Mouse (Mus musculus) c-Kit-positive CD71-negative TER-119-negative erythroid progenitor cells, embryonic 14.5 days (primary cell): ENCODE data around the gene Cactin.

Experiments used
- DNase-seq: peaks from one replicate; pipeline ENCODE4 v3.0.0-alpha.2; 2013; ENCODE audit warnings: low read depth

Cactin gene

DNA sequence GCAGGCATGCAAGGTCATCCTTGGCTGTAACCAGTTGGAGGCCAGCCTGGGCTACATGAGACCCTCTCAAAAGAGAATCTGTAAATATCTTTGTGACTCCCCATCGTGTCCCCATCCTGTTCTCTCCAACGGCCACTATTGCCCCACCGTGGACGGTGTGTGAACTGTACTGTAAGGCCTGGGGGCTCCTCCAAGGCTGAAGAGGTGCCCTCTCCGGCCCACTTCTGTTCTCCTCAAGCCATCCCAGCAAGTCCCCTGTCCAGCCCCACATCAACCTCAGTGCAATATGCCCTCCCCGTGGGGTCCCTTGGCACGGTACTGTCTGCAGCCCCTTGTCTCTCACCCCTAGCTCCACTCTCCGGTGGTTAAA lies 1.6 kb upstream of the Cactin start:
- no peak for DNase-seq

DNA sequence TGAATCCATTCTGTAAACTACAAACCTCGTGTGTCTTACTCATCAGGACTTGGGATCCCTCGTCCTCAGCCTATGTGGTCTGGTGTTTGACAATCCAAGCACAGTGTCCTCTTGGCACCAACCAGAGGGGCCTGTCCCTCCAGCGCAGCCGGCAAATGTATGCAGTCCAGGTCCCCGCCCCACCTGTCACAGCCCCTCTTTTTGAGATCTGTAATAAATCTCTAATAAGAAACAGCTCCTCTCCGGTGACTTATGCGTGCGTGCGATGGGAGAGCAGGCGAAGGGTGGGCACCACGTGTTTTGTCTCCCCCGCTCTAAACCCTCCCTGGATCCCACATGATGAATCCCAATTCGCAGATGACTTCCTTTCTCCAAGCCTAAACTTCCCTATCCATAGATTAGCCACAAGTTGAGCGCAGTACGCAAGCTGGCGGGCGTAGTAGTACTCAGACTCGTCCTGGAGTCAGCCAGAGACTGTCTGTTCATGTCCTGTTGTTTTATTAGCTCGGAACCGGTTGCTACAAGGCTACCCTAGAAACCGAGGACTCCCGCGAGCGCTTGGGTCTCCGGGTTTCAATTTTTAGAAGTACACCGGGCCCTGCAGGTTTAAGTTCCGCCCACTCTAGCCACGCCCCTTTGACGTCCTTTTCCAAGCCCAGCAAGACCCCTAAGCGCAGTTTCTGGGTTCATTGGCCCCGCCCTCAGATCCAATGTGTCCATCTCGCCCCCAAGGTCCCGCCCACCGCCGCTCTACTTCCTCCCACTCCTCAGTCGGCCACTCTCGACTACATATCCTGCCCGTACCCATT lies 958 bp upstream of the Cactin start:
- peak; percentile 100 for DNase-seq

DNA sequence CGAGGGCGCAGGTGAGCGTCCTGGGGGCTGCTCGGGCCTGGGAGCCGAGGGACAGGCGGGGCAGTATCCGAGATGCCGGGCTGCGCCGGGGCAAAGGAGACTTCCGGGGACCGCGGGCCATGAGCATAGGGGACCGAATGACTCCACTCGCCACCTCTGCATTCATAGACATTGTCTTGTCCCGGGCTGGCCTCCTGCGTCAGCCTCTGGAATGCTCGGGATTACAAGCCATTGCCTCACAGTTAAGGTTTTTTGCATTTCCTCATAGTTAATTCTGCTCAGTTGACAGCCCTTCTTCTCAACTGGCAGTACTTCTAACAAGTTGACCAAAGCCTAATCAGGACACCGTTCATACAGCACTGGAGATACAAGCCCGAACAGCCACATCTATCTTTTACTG lies 533 bp downstream of the Cactin start:
- no peak for DNase-seq

DNA sequence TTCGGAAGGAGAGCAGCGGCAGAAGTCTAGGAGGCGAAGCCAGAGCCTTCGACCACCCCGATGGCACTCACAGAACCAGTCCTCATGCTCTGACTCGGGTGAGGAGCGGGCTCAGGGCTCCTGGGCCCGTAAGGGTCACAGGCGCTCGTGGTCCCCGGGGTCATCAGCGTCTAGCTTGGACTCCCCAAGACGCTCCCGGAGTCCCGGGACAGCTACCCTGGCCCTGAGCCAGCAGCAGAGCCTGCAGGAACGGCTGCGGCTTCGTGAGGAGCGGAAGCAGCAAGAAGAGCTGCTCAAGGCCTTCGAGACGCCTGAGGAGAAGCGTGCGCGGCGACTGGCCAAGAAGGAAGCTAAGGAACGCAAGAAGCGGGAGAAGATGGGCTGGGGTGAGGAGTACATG lies 1.5 kb downstream of the Cactin start:
- no peak for DNase-seq

DNA sequence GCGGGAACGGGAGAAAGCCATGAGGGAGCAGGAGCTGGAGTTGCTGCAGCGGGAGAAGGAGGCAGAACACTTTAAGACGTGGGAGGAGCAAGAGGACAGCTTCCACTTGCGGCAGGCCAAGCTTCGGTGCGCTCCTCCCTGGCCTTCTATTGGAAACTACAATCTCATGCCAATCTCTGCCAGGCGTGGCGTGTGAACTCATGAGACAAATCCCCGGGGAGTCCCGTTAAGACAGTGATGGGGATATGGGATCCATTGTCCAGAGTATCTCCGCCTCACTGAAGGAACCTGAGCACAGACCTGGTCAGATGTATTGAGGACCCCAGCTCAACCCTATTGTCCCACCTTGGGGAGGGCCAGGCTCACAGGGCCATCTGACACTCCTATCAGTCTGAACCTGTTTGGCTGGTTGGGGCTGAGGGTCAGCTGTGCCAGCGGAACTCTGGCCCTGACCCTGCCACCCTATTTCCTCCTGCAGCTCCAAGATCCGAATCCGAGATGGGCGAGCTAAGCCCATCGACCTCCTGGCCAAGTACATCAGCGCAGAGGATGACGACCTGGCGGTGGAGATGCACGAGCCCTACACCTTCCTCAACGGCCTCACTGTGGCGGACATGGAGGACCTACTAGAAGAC lies 2.4 kb downstream of the Cactin start:
- DNase-seq: no peak

DNA sequence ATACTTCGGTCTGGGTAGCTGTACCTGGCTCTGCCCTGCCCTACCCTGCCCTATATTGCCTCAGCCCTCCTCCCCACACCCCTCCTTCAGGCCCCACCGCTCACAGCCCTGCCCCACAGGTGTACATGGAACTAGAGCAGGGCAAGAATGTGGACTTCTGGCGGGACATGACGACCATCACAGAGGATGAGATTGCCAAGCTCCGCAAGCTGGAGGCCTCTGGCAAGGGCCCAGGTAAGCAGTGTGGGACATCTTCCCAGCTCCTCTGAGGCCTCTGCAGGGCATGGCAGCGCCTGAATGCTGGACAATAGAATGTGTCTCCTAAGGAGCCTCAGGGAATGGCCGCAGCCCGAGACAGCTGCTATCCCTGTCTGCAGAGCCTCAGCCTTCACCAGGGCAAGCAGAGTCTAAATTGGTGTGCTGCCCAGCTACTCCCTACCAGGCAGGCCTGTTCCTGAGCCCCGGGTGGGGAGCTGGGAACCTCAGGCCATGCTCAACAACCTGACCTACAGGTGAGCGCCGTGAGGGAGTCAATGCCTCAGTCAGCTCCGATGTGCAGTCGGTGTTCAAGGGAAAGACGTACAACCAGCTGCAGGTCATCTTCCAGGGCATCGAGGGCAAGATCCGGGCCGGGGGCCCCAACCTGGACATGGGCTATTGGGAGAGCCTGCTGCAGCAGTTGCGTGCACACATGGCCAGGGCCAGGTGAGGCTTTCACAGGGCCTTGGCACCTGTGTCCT lies 3.1 kb downstream of the Cactin start:
- no peak for DNase-seq

DNA sequence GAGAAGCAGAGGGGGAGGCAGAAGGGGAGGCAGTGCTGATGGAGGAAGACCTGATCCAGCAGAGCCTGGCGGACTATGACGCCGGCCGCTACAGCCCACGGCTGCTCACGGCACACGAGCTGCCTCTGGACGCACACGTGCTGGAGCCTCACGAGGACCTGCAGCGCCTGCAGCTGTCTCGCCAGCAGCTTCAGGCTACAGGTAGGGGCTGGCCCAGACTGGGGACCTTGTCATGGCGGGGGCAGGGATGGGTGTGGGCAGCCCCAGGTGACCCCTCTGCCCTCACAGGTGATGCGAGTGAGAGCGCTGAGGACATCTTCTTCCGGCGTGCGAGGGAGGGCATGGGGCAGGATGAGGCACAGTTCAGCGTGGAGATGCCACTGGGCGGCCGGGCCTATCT lies 4.3 kb downstream of the Cactin start:
- DNase-seq: no peak

DNA sequence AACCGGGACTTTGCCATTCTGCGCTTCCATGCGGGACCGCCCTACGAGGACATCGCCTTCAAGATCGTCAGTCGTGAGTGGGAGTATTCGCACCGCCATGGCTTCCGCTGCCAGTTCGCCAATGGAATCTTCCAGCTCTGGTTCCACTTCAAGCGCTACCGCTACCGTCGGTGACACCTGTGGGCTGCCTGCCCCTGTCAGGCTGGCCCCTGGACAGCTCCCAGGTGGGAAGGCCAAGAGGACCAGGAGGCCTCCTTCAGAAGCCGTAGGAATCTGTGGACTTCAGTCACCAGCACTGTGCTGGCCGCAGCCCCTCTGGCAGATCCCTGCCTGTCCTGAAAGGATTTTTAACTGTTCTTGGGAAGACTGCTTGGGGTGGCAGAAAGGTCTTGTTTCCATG lies 4.9 kb downstream of the Cactin start:
- no peak for DNase-seq

DNA sequence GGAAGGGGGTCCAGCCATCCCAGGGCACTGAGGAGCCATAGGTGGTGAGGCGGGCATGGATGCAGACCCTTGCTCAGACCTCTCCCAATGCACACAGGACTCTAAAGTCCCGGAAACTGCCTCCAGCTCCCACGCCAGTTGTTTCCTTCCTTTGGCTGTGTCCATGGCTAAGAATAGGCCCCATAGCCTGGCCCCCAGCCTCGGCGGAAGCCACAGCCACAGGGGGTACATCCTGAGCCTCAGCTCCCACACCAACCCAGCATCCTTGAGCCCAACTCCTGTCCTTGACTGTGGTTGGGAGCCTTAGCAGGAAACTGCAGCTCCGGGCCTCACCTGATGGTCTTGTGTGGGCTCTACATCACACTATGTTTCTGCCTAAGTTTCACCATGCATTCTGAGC lies 6.0 kb downstream of the Cactin start:
- no peak for DNase-seq

DNA sequence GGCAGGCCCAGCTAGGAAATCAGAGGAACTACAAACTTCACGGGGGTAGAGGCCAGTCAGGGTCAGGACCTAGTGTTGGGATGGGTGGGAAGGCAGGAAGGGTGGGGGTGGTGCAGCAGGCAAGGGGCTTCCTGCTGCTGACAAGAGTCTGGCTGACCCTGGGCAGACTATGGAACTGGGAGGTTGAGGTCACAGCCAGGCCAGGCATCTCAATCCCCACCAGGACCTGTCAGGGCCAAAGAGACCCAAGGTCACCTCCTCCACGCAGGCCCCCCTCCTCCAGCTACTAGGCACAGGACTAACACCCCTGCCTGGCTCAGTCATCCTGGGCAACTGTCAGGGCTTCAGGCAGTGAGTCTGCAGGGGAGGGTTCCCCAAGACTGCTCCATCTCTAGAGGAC lies 7.1 kb downstream of the Cactin start:
- no peak for DNase-seq

DNA sequence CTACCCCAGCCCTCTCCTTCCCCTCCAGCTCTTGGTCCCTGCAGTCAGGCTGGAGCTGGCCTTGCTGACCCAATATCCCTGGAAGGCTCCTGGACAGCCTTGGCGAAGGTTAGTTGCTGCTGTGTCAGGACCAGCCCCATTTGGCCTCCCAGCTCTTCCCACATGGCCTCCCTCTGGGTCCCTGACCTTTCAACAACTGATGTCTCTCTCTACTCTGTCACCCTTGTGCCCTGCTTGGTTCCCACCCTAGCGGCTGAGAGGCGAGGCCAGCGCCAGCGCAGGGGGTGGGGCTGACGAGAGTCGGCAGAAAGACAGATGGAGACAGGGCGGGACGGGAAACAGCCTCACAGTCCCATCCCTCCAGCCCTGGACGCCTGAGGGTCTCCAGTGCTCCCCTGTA lies 7.5 kb downstream of the Cactin start, which contains the start of gene Tbxa2r:
Tbxa2r (plus strand) TSS at position 346 of the 400 bp plus-strand sequence.
- no peak for DNase-seq

DNA sequence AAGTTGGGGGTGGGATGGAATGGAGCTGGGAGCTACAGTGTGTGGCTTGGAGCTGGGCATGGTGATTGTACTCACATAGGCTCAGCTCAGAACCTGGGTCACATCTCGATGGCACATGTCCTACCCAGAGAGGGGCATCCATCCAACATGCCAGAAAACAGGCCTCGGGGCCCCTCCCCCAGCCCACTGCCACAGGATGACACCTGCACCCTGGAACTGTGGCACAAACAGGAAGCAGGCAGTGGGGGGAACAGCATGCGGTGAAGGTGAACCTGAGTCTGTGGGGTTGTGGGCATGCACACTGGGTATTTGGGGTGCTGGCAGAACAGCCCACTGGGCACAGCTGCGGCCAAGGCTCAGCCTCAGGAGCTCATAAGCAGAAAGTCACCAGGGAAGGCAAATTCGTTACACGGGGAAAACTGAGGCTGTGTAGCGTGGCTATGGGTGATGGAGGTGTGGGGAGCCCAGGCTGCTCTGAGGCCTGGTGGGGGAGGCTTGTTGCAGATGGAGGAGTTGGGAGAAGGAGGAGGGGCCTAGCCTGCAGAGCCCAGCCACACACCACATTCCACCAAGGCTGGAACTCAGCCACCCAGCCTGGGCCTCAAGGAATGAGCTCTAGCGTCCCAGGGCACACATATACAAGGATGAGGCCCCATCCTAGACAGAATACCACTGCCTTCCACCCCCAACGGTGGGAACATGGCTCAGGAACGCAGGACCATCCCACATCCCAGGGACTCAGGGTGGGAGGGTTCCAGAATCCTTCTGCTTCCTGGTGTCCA lies 8.5 kb downstream of the Cactin start:
- no peak for DNase-seq

DNA sequence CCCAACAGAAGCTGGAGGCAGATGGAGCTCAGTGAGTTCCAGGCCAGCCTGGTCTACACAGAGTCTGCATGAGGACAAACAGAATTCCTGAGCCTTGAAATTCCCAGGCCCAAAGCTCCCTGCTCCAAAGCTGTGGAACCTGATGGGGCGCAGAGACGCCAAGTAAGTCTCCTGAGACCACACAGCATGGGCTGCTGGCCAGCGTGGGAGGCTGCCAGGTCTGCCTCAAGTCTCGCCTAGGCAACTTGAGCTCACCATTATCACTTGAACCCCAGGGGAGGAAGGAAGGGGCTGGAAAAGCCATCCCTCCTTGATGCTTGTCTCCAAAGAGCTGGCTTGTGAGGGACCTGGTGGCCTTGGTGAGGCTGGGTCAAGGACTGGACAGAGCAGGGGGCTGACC lies 9.1 kb downstream of the Cactin start:
- no peak for DNase-seq

DNA sequence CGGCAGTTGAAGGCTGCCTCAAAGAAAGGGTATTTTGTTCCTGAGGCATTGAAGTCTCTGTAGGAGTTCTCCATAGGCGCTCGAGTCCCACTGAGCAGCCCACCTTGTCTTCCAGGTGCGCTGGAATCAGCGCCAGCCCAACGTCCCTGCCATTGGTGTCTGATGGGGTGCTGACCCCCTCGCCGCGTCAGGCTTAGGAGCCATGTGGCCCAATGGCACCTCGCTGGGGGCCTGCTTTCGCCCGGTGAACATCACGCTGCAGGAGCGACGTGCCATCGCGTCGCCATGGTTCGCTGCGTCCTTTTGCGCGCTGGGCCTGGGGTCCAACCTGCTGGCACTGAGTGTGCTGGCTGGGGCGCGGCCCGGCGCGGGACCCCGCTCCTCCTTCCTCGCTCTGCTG lies 11.4 kb downstream of the Cactin start:
- no peak for DNase-seq

DNA sequence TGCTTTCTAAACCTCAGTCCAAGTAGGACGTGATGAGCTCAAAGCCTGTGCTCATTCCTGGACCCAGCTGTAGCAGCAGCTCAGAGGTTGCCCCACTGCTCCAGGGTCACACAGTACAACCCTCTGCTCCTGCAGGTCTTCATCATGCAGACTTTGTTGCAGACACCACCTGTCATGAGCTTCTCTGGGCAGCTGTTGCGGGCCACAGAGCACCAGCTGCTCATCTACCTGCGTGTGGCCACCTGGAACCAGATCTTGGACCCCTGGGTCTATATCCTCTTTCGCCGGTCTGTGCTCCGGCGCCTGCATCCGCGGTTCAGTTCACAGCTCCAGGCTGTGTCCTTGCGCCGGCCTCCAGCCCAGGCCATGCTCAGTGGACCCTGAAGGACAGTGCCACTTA lies 13.4 kb downstream of the Cactin start:
- no peak for DNase-seq

DNA sequence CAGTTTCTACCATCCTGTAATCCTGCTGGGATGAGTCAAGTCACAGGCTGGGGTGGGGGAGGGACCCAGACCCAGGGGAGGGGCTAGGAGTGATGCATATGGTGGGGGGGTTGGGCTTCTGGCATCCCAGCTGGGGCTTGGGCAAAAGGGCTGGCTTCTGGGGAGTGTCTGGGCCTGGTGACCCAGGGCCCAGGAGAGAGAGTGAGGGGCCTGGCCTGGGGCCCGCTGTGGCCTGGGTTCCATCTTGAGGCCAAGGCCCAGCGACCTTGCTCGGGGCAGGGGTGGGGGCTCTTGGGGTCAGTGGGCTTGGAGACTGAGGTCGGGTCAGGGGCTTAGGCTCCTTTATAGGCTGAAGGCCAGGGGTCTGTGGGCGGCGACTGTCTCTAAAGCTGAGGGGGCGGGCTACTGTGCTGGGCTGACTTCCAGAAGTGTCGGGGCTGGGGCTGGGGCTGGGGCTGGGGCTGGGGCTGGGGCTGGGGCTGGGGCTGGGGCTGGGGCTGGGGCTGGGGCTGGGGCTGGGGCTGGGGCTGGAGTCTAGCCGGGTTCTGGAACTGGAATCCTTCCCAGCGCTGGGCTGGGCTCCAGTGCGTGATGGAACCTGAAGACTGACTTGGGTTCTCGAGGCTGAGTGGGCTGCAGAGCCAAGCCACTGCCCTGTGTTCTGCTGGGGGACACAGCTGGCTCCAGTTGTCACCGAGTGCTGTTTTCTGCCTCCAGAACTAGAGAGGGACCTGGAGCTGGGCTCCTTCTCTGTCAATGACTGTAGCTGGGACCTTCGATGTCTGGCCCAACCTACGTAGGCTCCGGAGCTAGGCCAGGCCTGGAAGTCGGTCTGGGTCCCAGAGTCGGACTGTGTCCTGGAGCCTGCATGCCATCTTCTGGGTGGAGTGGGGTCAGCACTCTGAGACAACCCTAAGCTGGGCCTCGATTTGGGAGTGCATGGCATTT lies 14.8 kb downstream of the Cactin start:
- no peak for DNase-seq

DNA sequence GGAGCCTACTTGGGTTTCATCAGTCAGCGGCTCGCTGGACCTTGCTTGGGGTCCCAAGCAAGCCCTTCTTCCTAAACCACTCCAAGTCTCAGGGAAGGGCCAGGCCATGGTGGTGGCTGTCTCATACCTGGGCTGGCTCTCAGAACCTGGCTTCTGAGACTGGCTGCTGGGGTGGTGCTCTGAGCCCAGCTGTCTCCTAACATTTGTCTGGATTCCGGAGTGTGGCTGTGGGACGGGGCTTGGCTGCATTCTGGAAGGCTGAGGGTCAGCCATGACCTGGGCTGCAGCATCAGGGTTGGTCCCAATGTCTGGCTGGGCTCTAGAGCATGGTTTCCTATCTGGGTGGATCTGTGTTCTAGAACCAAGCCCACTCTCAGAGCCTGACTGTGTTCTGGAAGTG lies 15.7 kb downstream of the Cactin start:
- no peak for DNase-seq

DNA sequence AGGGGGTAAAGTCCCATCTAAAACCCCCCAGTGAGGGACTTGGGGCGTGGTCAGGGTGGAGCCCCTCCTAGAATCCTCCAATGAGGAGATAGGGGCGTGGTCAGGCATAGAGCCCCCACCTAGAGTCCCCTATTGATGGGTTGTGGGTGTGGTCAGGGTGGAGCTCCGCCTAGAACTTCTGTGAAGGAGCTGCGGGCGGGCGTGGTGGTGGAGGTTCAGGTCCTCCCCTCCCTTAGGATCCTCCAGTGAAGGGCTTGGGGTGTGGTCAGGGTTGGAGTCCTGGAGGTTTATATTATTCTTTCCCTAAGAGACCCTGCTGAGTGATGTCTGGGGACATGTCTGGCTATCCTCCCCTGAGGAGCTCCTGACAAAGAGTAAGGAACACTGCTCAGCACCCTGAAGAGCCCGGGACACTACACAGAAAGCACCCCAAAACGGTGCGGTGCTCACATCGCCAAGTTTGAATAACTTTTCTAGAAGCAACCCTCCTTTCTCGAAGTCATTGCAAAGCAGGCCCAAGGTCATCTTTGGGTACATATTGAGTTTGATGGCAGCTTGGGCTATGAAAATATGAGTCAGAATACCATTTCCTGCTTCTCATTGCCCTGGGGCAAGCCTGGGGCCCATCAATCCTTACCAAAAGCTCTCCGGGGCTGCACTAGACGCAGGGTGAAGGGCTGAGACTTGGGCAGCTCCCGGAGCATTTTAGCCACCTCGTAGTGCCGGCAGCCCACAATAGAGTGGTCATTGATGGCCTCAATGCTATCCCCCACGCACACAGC lies 19.8 kb downstream of the Cactin start:
- no peak for DNase-seq

DNA sequence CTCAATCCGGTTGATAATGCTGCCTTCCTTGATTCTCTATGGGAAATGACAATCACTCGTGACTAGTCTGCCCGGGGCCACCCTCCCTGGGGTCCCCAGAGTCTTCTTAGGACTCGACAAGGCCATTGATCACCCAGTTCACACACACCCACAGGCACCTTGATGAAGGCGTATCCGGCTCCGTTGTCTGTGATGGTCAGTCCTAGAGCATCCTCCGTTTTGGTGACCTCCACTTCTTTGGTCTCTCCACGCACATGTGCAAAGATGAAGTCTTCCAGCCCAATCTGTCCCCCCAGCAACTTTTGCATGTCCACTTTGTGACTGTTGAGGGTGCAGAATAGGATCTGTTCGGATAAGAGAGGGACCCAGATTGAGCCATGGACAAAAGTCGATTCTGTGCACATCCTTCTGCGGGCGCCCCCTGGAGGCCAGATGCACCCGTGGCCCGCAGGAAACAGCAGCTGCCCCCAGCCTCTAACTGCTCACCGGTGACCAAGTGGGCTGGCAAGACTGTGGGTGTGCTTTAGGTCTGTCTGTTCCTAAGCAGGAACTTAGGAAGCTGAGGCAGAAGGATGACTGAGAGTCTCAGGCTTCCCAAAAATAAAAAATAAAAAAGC lies 20.5 kb downstream of the Cactin start:
- no peak for DNase-seq
